Mouse (Mus musculus): ENCODE data around the gene Olfr466. TPM values are rescaled to one million over a fixed set of nuclear protein-coding genes. Genes with fewer than 3 reads are reported as not detected.

Olfr466 gene
- polyA plus RNA-seq (2014; fragmentation: Illumina TruSeq; extraction: RNeasy Lipid Tissue Mini Kit (QIAGEN cat#74804); ENCODE audit: low read depth, low replicate concordance) = not detected

DNA sequence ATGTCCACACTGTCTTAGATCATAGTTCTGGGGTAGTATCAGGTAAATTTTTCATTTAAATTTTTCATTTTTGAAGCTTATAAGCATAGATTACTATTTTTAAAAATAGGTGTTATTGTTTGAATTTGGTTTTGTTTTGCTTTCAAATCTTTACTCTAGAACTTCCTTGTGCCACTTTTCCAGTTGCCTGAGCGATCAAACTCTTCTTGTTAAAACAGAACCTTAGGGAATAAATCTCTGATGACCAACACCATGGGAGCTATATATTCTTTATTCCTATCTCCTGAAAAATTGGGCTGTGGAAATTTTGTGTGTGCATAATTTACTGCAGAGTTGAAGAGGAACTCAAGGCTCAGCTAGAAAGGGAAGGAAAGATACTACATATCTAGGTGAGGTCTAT lies at the start of gene Olfr466:
Olfr466 (plus strand) TSS at position 301 of the 400 bp plus-strand sequence.

DNA sequence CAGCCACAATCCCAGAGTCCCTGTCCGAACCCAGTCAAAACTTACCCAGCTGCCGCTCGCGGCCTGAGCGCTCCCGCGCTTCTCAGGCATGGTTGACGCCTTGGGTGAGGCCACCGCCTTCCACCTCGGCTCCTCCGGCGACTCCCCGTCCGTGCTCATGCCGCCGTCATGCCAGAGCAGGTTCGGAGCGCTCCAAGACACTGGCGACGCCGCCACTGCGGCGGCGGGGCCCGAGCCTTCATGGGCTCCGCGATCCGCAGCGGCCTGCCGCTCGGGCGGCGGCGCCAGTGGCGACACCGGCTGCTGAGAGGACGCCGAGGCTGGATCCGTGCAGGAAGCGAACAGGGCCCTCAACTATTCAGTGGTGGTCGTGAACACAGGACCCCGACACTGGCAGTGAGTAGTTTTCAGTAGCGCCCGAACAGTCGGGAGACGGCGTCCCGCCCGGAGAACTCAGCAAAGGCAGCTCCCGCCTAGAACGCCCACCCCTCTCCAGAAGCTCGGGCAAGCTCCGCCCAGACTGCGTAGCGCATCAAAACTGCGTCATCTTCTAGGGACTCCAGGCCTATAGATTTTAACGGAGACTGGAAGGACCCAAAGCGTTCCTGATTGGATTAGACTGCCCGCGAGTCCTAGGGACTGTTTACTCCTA lies 37.5 kb upstream of the Olfr466 start, which contains the start of gene Mfsd14b:
Mfsd14b (minus strand) TSS at position 517 of the 652 bp plus-strand sequence.

DNA sequence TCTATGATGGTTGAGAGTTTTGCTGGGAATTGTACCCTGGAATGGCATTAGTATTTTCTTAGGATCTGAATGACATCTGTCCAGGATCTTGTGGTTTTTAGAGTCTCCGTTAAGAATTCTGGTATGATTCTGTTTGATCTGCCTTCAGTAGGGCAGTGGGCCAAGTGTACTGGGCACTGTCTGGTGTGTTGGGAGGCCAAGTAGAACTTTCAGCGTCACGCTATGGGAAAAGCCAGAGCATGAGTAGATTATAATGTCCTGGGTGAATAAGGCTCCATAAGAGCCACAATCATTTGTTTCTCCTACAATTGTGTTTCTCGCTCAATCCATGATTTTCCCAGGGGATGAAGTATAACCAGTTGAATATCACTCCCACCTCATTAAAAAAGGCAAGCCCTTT lies 12.3 kb upstream of the Olfr466 start, which contains the start of gene Olfr465-ps1:
Olfr465-ps1 (plus strand) TSS at position 301 of the 400 bp plus-strand sequence.

Other genes starting within 250 kb of the Olfr466 start
- gene Cntnap3, start 246.3 kb upstream of the Olfr466 start, polyA plus RNA-seq (2014; fragmentation: Illumina TruSeq; extraction: RNeasy Lipid Tissue Mini Kit (QIAGEN cat#74804); ENCODE audit: low read depth, low replicate concordance) = not detected
- gene Spata31, start 232.8 kb upstream of the Olfr466 start, polyA plus RNA-seq (2014; fragmentation: Illumina TruSeq; extraction: RNeasy Lipid Tissue Mini Kit (QIAGEN cat#74804); ENCODE audit: low read depth, low replicate concordance) = not detected
- gene Spata31d1c, start 117.2 kb upstream of the Olfr466 start, polyA plus RNA-seq (2014; fragmentation: Illumina TruSeq; extraction: RNeasy Lipid Tissue Mini Kit (QIAGEN cat#74804); ENCODE audit: low read depth, low replicate concordance) = not detected
- not detected for gene Prss47, start 97.5 kb upstream of the Olfr466 start, polyA plus RNA-seq (2014; fragmentation: Illumina TruSeq; extraction: RNeasy Lipid Tissue Mini Kit (QIAGEN cat#74804); ENCODE audit: low read depth, low replicate concordance)
- 78.8 TPM for gene Mfsd14b, start 37.3 kb upstream of the Olfr466 start, polyA plus RNA-seq (2014; fragmentation: Illumina TruSeq; extraction: RNeasy Lipid Tissue Mini Kit (QIAGEN cat#74804); ENCODE audit: low read depth, low replicate concordance)
- gene Olfr465-ps1, start 12.2 kb upstream of the Olfr466 start, polyA plus RNA-seq (2014; fragmentation: Illumina TruSeq; extraction: RNeasy Lipid Tissue Mini Kit (QIAGEN cat#74804); ENCODE audit: low read depth, low replicate concordance) = not detected
- gene Nlrp4f, start 55.7 kb downstream of the Olfr466 start, polyA plus RNA-seq (2014; fragmentation: Illumina TruSeq; extraction: RNeasy Lipid Tissue Mini Kit (QIAGEN cat#74804); ENCODE audit: low read depth, low replicate concordance) = 0.69 TPM
- gene Gm10775, start 109.3 kb downstream of the Olfr466 start, polyA plus RNA-seq (2014; fragmentation: Illumina TruSeq; extraction: RNeasy Lipid Tissue Mini Kit (QIAGEN cat#74804); ENCODE audit: low read depth, low replicate concordance) = not detected
- 32.1 TPM for gene Zfp369, start 128.6 kb downstream of the Olfr466 start, polyA plus RNA-seq (2014; fragmentation: Illumina TruSeq; extraction: RNeasy Lipid Tissue Mini Kit (QIAGEN cat#74804); ENCODE audit: low read depth, low replicate concordance)

Measured in kidney, adult 10 weeks (tissue).